Mouse (Mus musculus) hindbrain, embryonic 10.5 days (tissue): ENCODE measurements at regions not wholly inside any gene's neighbourhood (a gene's known extent, or its start where the extent isn't known, plus 50 kb on each side); places are given as distances from the start of the nearest gene placed in this dataset.
A peak's percentile ranks its signal among the peaks of the same experiment; 100 is the strongest.

Source experiments
- DNase-seq: peaks from one replicate; pipeline ENCODE4 v3.0.0-alpha.2; 2017; ENCODE audit warnings: low spot score
- H3K27ac ChIP-seq: fragments of 300-500 bp; sonication (generic); 2 replicates; pipeline ENCODE4 v1.5.1; 2016; ENCODE audit warnings: mild to moderate bottlenecking, moderate library complexity
- H3K27me3 ChIP-seq: fragments of 300-500 bp; sonication (generic); 2 replicates; pipeline ENCODE4 v1.6.1; 2016; ENCODE audit warnings: mild to moderate bottlenecking; ENCODE audit not compliant: poor library complexity, insufficient read depth, severe bottlenecking
- H3K36me3 ChIP-seq: fragments of 300-500 bp; sonication (generic); 2 replicates; pipeline ENCODE4 v1.6.1; 2016; ENCODE audit warnings: mild to moderate bottlenecking, moderate library complexity
- H3K4me1 ChIP-seq: fragments of 300-500 bp; sonication (generic); replicated peaks from 2 replicates; pipeline ENCODE4 v1.6.1; 2016; ENCODE audit warnings: mild to moderate bottlenecking
- H3K4me3 ChIP-seq: fragments of 300-500 bp; sonication (generic); 2 replicates; pipeline ENCODE4 v1.5.1; 2016; ENCODE audit warnings: mild to moderate bottlenecking, moderate library complexity
- H3K9me3 ChIP-seq: fragments of 300-500 bp; sonication (generic); 2 replicates; pipeline ENCODE4 v1.6.1; 2016; ENCODE audit warnings: mild to moderate bottlenecking, moderate library complexity
- WGBS: fragments of 180-500 bp; shearing (Covaris S2); methylation state at CpG from one replicate; pipeline ENCODE4 v1.1.7; 2016; 5-methylcytosine and 5-hydroxymethylcytosine counted together

- Histone ChIP-seq H3K9me3 (no peaks in the 10 kb centered on the region), H3K36me3 (no peaks in the 10 kb centered on the region), H3K27me3 (no peaks in the 10 kb centered on the region), H3K4me1 (no peaks in the 10 kb centered on the region), H3K4me3 (no peak overlapping the region), H3K27ac (no peak overlapping the region)
- no peak for DNase-seq
- WGBS: 80% methylated on average over 9 of the region's 9 CpGs
These were observed 57.3 kb downstream of the Edn1 start for GRCm38 (mm10) chr13:42358588-42358987.

- Histone ChIP-seq H3K4me1 (no peaks in the 10 kb centered on the region), H3K4me3 (no peak overlapping the region), H3K36me3 (no peaks in the 10 kb centered on the region), H3K27ac (no peak overlapping the region), H3K27me3 (no peaks in the 10 kb centered on the region), H3K9me3 (no peaks in the 10 kb centered on the region)
- DNase-seq: no peak
- WGBS: 92% methylated on average over 7 of the region's 7 CpGs
These were observed 66.6 kb downstream of the Edn1 start for GRCm38 (mm10) chr13:42367655-42368554.

- no peak overlapping the region for H3K27ac ChIP-seq
- no peak for DNase-seq
- no peaks in the 10 kb centered on the region for H3K9me3 ChIP-seq
- no peaks in the 10 kb centered on the region for H3K27me3 ChIP-seq
- no peak overlapping the region for H3K4me3 ChIP-seq
- WGBS: 81% methylated on average over 1 of the region's 1 CpGs
- H3K4me1 ChIP-seq: no peaks in the 10 kb centered on the region
- H3K36me3 ChIP-seq: no peaks in the 10 kb centered on the region
These were observed 68.5 kb downstream of the Edn1 start for GRCm38 (mm10) chr13:42369826-42370225.

GRCm38 (mm10) chr13:42372201-42372600, 70.9 kb downstream of the Edn1 start:
- 91% methylated on average over 4 of the region's 4 CpGs for WGBS
- DNase-seq: no peak
- no peaks in the 10 kb centered on the region for H3K27me3 ChIP-seq
- no peak overlapping the region for H3K4me3 ChIP-seq
- no peaks in the 10 kb centered on the region for H3K9me3 ChIP-seq
- no peaks in the 10 kb centered on the region for H3K4me1 ChIP-seq
- H3K27ac ChIP-seq: no peak overlapping the region
- no peaks in the 10 kb centered on the region for H3K36me3 ChIP-seq

GRCm38 (mm10) chr13:42374181-42374596, 72.9 kb downstream of the Edn1 start:
- no peak for DNase-seq
- no peaks in the 10 kb centered on the region for H3K36me3 ChIP-seq
- H3K4me3 ChIP-seq: no peak overlapping the region
- WGBS: 87% methylated on average over 8 of the region's 8 CpGs
- no peaks in the 10 kb centered on the region for H3K9me3 ChIP-seq
- no peaks in the 10 kb centered on the region for H3K4me1 ChIP-seq
- no peaks in the 10 kb centered on the region for H3K27me3 ChIP-seq
- no peak overlapping the region for H3K27ac ChIP-seq

- H3K4me3 ChIP-seq: no peak overlapping the region
- H3K36me3 ChIP-seq: no peaks in the 10 kb centered on the region
- H3K27me3 ChIP-seq: no peaks in the 10 kb centered on the region
- no peaks in the 10 kb centered on the region for H3K9me3 ChIP-seq
- H3K4me1 ChIP-seq: no peaks in the 10 kb centered on the region
- no peak overlapping the region for H3K27ac ChIP-seq
- DNase-seq: no peak
- WGBS: 72% methylated on average over 6 of the region's 6 CpGs
These were observed 78.4 kb downstream of the Edn1 start for GRCm38 (mm10) chr13:42379675-42380074.

GRCm38 (mm10) chr13:42383099-42383498, 81.8 kb downstream of the Edn1 start:
- no peaks in the 10 kb centered on the region for H3K27me3 ChIP-seq
- 88% methylated on average over 4 of the region's 4 CpGs for WGBS
- H3K27ac ChIP-seq: no peak overlapping the region
- no peaks in the 10 kb centered on the region for H3K4me1 ChIP-seq
- no peak for DNase-seq
- no peaks in the 10 kb centered on the region for H3K9me3 ChIP-seq
- H3K36me3 ChIP-seq: no peaks in the 10 kb centered on the region
- H3K4me3 ChIP-seq: no peak overlapping the region

- Histone ChIP-seq H3K27ac (no peak overlapping the region), H3K27me3 (no peaks in the 10 kb centered on the region), H3K4me3 (no peak overlapping the region), H3K4me1 (no peaks in the 10 kb centered on the region), H3K9me3 (no peaks in the 10 kb centered on the region), H3K36me3 (no peaks in the 10 kb centered on the region)
- no peak for DNase-seq
- WGBS: 93% methylated on average over 1 of the region's 1 CpGs
These were observed 89.1 kb downstream of the Edn1 start for GRCm38 (mm10) chr13:42390389-42390788.

- Histone ChIP-seq H3K27me3 (no peaks in the 10 kb centered on the region), H3K36me3 (no peaks in the 10 kb centered on the region), H3K4me3 (no peak overlapping the region), H3K4me1 (no peaks in the 10 kb centered on the region), H3K27ac (no peak overlapping the region), H3K9me3 (no peaks in the 10 kb centered on the region)
- no peak for DNase-seq
- 86% methylated on average over 9 of the region's 9 CpGs for WGBS
These were observed 90.2 kb downstream of the Edn1 start for GRCm38 (mm10) chr13:42391330-42392005.

GRCm38 (mm10) chr13:42392701-42393100, 91.4 kb downstream of the Edn1 start:
- no peak overlapping the region for H3K4me3 ChIP-seq
- no peaks in the 10 kb centered on the region for H3K4me1 ChIP-seq
- H3K36me3 ChIP-seq: no peaks in the 10 kb centered on the region
- no peak overlapping the region for H3K27ac ChIP-seq
- H3K9me3 ChIP-seq: no peaks in the 10 kb centered on the region
- H3K27me3 ChIP-seq: no peaks in the 10 kb centered on the region
- WGBS: 98% methylated on average over 7 of the region's 7 CpGs
- DNase-seq: no peak

- DNase-seq: no peak
- Histone ChIP-seq H3K36me3 (no peaks in the 10 kb centered on the region), H3K4me3 (no peak overlapping the region), H3K4me1 (no peaks in the 10 kb centered on the region), H3K27me3 (no peaks in the 10 kb centered on the region), H3K9me3 (no peaks in the 10 kb centered on the region), H3K27ac (no peak overlapping the region)
- 78% methylated on average over 2 of the region's 2 CpGs for WGBS
These were observed 93.3 kb downstream of the Edn1 start for GRCm38 (mm10) chr13:42394572-42394971.

GRCm38 (mm10) chr13:42401513-42401912, 100.2 kb downstream of the Edn1 start:
- Histone ChIP-seq H3K4me3 (no peak overlapping the region), H3K27ac (peak overlapping the region; percentile 45; the same call in 1 of the 2 replicates), H3K36me3 (no peaks in the 10 kb centered on the region), H3K27me3 (no peaks in the 10 kb centered on the region), H3K9me3 (no peaks in the 10 kb centered on the region), H3K4me1 (peaks cover 11% of the 10 kb centered on the region)
- no peak for DNase-seq
- 37% methylated on average over 2 of the region's 2 CpGs for WGBS

GRCm38 (mm10) chr13:42403231-42404020, 102.2 kb downstream of the Edn1 start:
- H3K4me1 ChIP-seq: peaks cover 11% of the 10 kb centered on the region

More at GRCm38 (mm10) chr13:42403231-42404020, 102.2 kb downstream of the Edn1 start:
- Histone ChIP-seq H3K9me3 (no peaks in the 10 kb centered on the region), H3K4me3 (no peak overlapping the region), H3K36me3 (no peaks in the 10 kb centered on the region), H3K27me3 (no peaks in the 10 kb centered on the region), H3K27ac (no peak overlapping the region)
- no peak for DNase-seq
- 93% methylated on average over 3 of the region's 3 CpGs for WGBS
